Comparison of ENCODE assay signal across 8 mouse cellular contexts in genomic region chr17:25832436-25833290, GRCm38 (mm10). TPM values are rescaled to one million over a fixed set of nuclear protein-coding genes. Genes with fewer than 3 reads are reported as not detected.
A peak's percentile ranks its signal among the peaks of the same experiment; 100 is the strongest.
DNase-seq lines count a peak whose midpoint lies in the region; ATAC-seq and TF ChIP-seq lines count a peak whose summit lies in the region.

No protein-coding gene starts in this region.

- peak overlapping the region; percentile 86 for H3K9ac ChIP-seq in heart, embryonic 15.5 days
- H3K9ac ChIP-seq in liver, embryonic 14.5 days (replicated peaks): peak overlapping the region; percentile 66
- H3K9ac ChIP-seq in neural tube, embryonic 11.5 days (ENCODE audit: low read length): peak overlapping the region; percentile 89
- peak overlapping the region; percentile 85 for H3K9ac ChIP-seq in stomach, postnatal 0 days (ENCODE audit: low read length)

- TF ChIP-seq EP300 in liver, embryonic 14.5 days (IDR thresholded peaks at IDR 0.05; ENCODE audit: low read depth): no peak
- peak; percentile 92 for TF ChIP-seq EP300 in stomach, postnatal 0 days (optimal IDR thresholded peaks at IDR 0.05)

- H3K36me3 ChIP-seq in heart, embryonic 15.5 days: peaks cover 20% of the 10 kb centered on the region
- H3K36me3 ChIP-seq in liver, embryonic 14.5 days (replicated peaks; ENCODE audit: control insufficient read depth, insufficient read depth, low read depth): peaks cover 11% of the 10 kb centered on the region
- H3K36me3 ChIP-seq in neural tube, embryonic 11.5 days (ENCODE audit: control insufficient read depth, insufficient read depth, low read length): peaks cover 19% of the 10 kb centered on the region
- H3K36me3 ChIP-seq in stomach, postnatal 0 days (ENCODE audit: control insufficient read depth, insufficient read depth, low read length): peaks cover 9% of the 10 kb centered on the region

- no peaks in the 10 kb centered on the region for H3K9me3 ChIP-seq in heart, embryonic 15.5 days (replicated peaks)
- H3K9me3 ChIP-seq in liver, embryonic 14.5 days (ENCODE audit: control insufficient read depth, low read length): no peaks in the 10 kb centered on the region
- no peaks in the 10 kb centered on the region for H3K9me3 ChIP-seq in neural tube, embryonic 11.5 days (ENCODE audit: control insufficient read depth, low read length)
- no peaks in the 10 kb centered on the region for H3K9me3 ChIP-seq in stomach, postnatal 0 days (ENCODE audit: control insufficient read depth, low read length)

- peak overlapping the region; percentile 96 for H3K27ac ChIP-seq in brown adipose tissue, adult 24 weeks (replicated peaks; ENCODE audit: low read depth, low read length)
- H3K27ac ChIP-seq in heart, embryonic 15.5 days: peak overlapping the region; percentile 99
- peak overlapping the region; percentile 72 for H3K27ac ChIP-seq in liver, embryonic 14.5 days
- H3K27ac ChIP-seq in neural tube, embryonic 11.5 days (ENCODE audit: low read depth, low read length): peak overlapping the region; percentile 94
- peak overlapping the region; percentile 98 for H3K27ac ChIP-seq in stomach, postnatal 0 days (replicated peaks)

- under 1% methylated on average over 72 of the region's 77 CpGs for WGBS in heart, embryonic 15.5 days
- under 1% methylated on average over 77 of the region's 77 CpGs for WGBS in liver, embryonic 14.5 days (ENCODE audit: insufficient replicate concordance)
- WGBS in neural tube, embryonic 11.5 days: under 1% methylated on average over 64 of the region's 77 CpGs
- WGBS in stomach, postnatal 0 days: 1% methylated on average over 63 of the region's 77 CpGs

- peak; percentile 92 for ATAC-seq in heart, embryonic 15.5 days (replicated peaks; ENCODE audit: insufficient number of reproducible peaks, insufficient read depth, low FRiP score, low read depth)
- peak; percentile 90 for ATAC-seq in liver, embryonic 14.5 days (ENCODE audit: insufficient read depth)
- ATAC-seq in neural tube, embryonic 11.5 days (ENCODE audit: insufficient read depth, low FRiP score, low TSS enrichment): peak; percentile 86
- ATAC-seq in stomach, postnatal 0 days (ENCODE audit: low FRiP score, low TSS enrichment): peak; percentile 89

- peak; percentile 17; the same call in 1 of the 2 replicates for TF ChIP-seq CTCF in liver, embryonic 14.5 days (IDR thresholded peaks at IDR 0.05; ENCODE audit: low read depth)
- 0 out of 2 replicates have a peak, but pooled peaks have one; percentile 4 for TF ChIP-seq CTCF in stomach, postnatal 0 days (IDR thresholded peaks at IDR 0.05; ENCODE audit: low read depth)

- H3K4me2 ChIP-seq in heart, embryonic 15.5 days: peak overlapping the region; percentile 91
- H3K4me2 ChIP-seq in liver, embryonic 14.5 days (ENCODE audit: low read depth): peak overlapping the region; percentile 83
- peak overlapping the region; percentile 96 for H3K4me2 ChIP-seq in neural tube, embryonic 11.5 days (ENCODE audit: low read depth)
- H3K4me2 ChIP-seq in stomach, postnatal 0 days (replicated peaks; ENCODE audit: low read depth): peak overlapping the region; percentile 88

- peak; percentile 98 for DNase-seq in CD4-positive, CD25-positive, alpha-beta regulatory T cell, adult 2 months (ENCODE audit: low read depth, low spot score)
- peak; percentile 98 for DNase-seq in fibroblast of lung, adult 2 months (ENCODE audit: low read depth)
- DNase-seq in kidney, postnatal 25 days: peak; percentile 100
- DNase-seq in liver, embryonic 14.5 days (ENCODE audit: low read depth in 3 of 3, low spot score in 3 of 3): peak; percentile 98 to 99 (median 99)
- peak; percentile 100 for DNase-seq in neural tube, embryonic 11.5 days (ENCODE audit: low spot score)
- DNase-seq in stomach, postnatal 0 days (ENCODE audit: low spot score): peak; percentile 100

- peak overlapping the region; percentile 87 for H3K4me3 ChIP-seq in brown adipose tissue, adult 24 weeks (ENCODE audit: insufficient read depth, low read depth, low read length)
- H3K4me3 ChIP-seq in heart, embryonic 15.5 days: peak overlapping the region; percentile 82
- H3K4me3 ChIP-seq in liver, embryonic 14.5 days (ENCODE audit: insufficient read depth in 1 of 2, low read depth in 2 of 2, low read length in 2 of 2): peak overlapping the region; percentile 70 to 74
- H3K4me3 ChIP-seq in neural tube, embryonic 11.5 days (ENCODE audit: low read depth, low read length): peak overlapping the region; percentile 85
- H3K4me3 ChIP-seq in stomach, postnatal 0 days (ENCODE audit: low read depth, low read length): peak overlapping the region; percentile 78

- H3K27me3 ChIP-seq in heart, embryonic 15.5 days: no peaks in the 10 kb centered on the region
- H3K27me3 ChIP-seq in liver, embryonic 14.5 days (ENCODE audit: control insufficient read depth, insufficient read depth, low read length): no peaks in the 10 kb centered on the region
- H3K27me3 ChIP-seq in neural tube, embryonic 11.5 days (ENCODE audit: control insufficient read depth, insufficient read depth, low read length): no peaks in the 10 kb centered on the region
- no peaks in the 10 kb centered on the region for H3K27me3 ChIP-seq in stomach, postnatal 0 days (ENCODE audit: control insufficient read depth, insufficient read depth, low read length)

- peaks cover 31% of the 10 kb centered on the region for H3K4me1 ChIP-seq in brown adipose tissue, adult 24 weeks (ENCODE audit: control insufficient read depth, insufficient read depth, insufficient read length, low read length)
- H3K4me1 ChIP-seq in heart, embryonic 15.5 days (replicated peaks): peaks cover 76% of the 10 kb centered on the region
- H3K4me1 ChIP-seq in liver, embryonic 14.5 days (replicated peaks; ENCODE audit: control insufficient read depth in 2 of 2, insufficient read depth in 2 of 2, low read length in 1 of 2): peaks cover 11 to 20% of the 10 kb centered on the region in 2 experiments
- H3K4me1 ChIP-seq in neural tube, embryonic 11.5 days (ENCODE audit: control insufficient read depth, insufficient read depth, low read length): peaks cover 66% of the 10 kb centered on the region
- peaks cover 34% of the 10 kb centered on the region for H3K4me1 ChIP-seq in stomach, postnatal 0 days (replicated peaks; ENCODE audit: control insufficient read depth, insufficient read depth)

RNA-seq across cellular contexts. Expression of gene Stub1, which starts 0.5 kb away (rescaled TPM):
- 65.3 and 69.4 TPM in 2 replicates for polyA plus RNA-seq in brown adipose tissue, adult 24 weeks (2012; ENCODE audit: insufficient read depth, insufficient read length, missing spikeins)
- 251 and 301 TPM in 2 replicates for polyA plus RNA-seq in heart, embryonic 15.5 days (2015; fragmentation: Nextera tagmentation; extraction: Ambion mirVana)
- polyA plus RNA-seq in liver, embryonic 14.5 days (2012; rRNA removed): 70.2 and 85.1 TPM in 2 replicates
- 96.7 and 100 TPM in 2 replicates for polyA plus RNA-seq in liver, embryonic 14.5 days (2014; fragmentation: Nextera tagmentation; extraction: Ambion mirVana)
- 327 and 334 TPM in 2 replicates for polyA plus RNA-seq in neural tube, embryonic 11.5 days (2014; fragmentation: Nextera tagmentation; extraction: Ambion mirVana)
- polyA plus RNA-seq in stomach, postnatal 0 days (2015; fragmentation: Nextera tagmentation; extraction: Ambion mirVana): 215 and 224 TPM in 2 replicates

RNA-seq across cellular contexts. Expression of gene Jmjd8, which starts 4.0 kb away (rescaled TPM):
- 29.2 and 37.3 TPM in 2 replicates for polyA plus RNA-seq in brown adipose tissue, adult 24 weeks (2012; ENCODE audit: insufficient read depth, insufficient read length, missing spikeins)
- polyA plus RNA-seq in heart, embryonic 15.5 days (2015; fragmentation: Nextera tagmentation; extraction: Ambion mirVana): 30.9 and 36.6 TPM in 2 replicates
- polyA plus RNA-seq in liver, embryonic 14.5 days (2012; rRNA removed): 17.3 and 17.9 TPM in 2 replicates
- polyA plus RNA-seq in liver, embryonic 14.5 days (2014; fragmentation: Nextera tagmentation; extraction: Ambion mirVana): 13.7 and 16.2 TPM in 2 replicates
- polyA plus RNA-seq in neural tube, embryonic 11.5 days (2014; fragmentation: Nextera tagmentation; extraction: Ambion mirVana): 52.1 and 55.6 TPM in 2 replicates
- 29.7 and 31.5 TPM in 2 replicates for polyA plus RNA-seq in stomach, postnatal 0 days (2015; fragmentation: Nextera tagmentation; extraction: Ambion mirVana)

RNA-seq across cellular contexts. Expression of gene Rhbdl1, which starts 4.4 kb away (rescaled TPM):
- 3.4 and 5.0 TPM in 2 replicates for polyA plus RNA-seq in brown adipose tissue, adult 24 weeks (2012; ENCODE audit: insufficient read depth, insufficient read length, missing spikeins)
- 1.4 and 1.7 TPM in 2 replicates for polyA plus RNA-seq in heart, embryonic 15.5 days (2015; fragmentation: Nextera tagmentation; extraction: Ambion mirVana)
- 1.5 and 2.0 TPM in 2 replicates for polyA plus RNA-seq in liver, embryonic 14.5 days (2012; rRNA removed)
- 0.35 and 0.58 TPM in 2 replicates for polyA plus RNA-seq in liver, embryonic 14.5 days (2014; fragmentation: Nextera tagmentation; extraction: Ambion mirVana)
- polyA plus RNA-seq in neural tube, embryonic 11.5 days (2014; fragmentation: Nextera tagmentation; extraction: Ambion mirVana): 4.3 and 4.4 TPM in 2 replicates
- polyA plus RNA-seq in stomach, postnatal 0 days (2015; fragmentation: Nextera tagmentation; extraction: Ambion mirVana): 3.1 and 4.3 TPM in 2 replicates

RNA-seq across cellular contexts. Expression of gene Gm20683, which starts 8.9 kb away (rescaled TPM):
- polyA plus RNA-seq in brown adipose tissue, adult 24 weeks (2012; ENCODE audit: insufficient read depth, insufficient read length, missing spikeins): 0.95 and 1.6 TPM in 2 replicates
- polyA plus RNA-seq in heart, embryonic 15.5 days (2015; fragmentation: Nextera tagmentation; extraction: Ambion mirVana): 1.7 and 3.0 TPM in 2 replicates
- 3.3 and 6.9 TPM in 2 replicates for polyA plus RNA-seq in liver, embryonic 14.5 days (2012; rRNA removed)
- 0.43 TPM in 1 of 2 replicates, not detected in the other for polyA plus RNA-seq in liver, embryonic 14.5 days (2014; fragmentation: Nextera tagmentation; extraction: Ambion mirVana)
- polyA plus RNA-seq in neural tube, embryonic 11.5 days (2014; fragmentation: Nextera tagmentation; extraction: Ambion mirVana): 1.2 and 2.9 TPM in 2 replicates
- 1.8 and 2.3 TPM in 2 replicates for polyA plus RNA-seq in stomach, postnatal 0 days (2015; fragmentation: Nextera tagmentation; extraction: Ambion mirVana)

RNA-seq across cellular contexts. Expression of gene Wdr24, which starts 9.2 kb away (rescaled TPM):
- 6.3 and 7.1 TPM in 2 replicates for polyA plus RNA-seq in brown adipose tissue, adult 24 weeks (2012; ENCODE audit: insufficient read depth, insufficient read length, missing spikeins)
- 12.7 and 19.8 TPM in 2 replicates for polyA plus RNA-seq in heart, embryonic 15.5 days (2015; fragmentation: Nextera tagmentation; extraction: Ambion mirVana)
- polyA plus RNA-seq in liver, embryonic 14.5 days (2012; rRNA removed): 14.1 and 14.3 TPM in 2 replicates
- polyA plus RNA-seq in liver, embryonic 14.5 days (2014; fragmentation: Nextera tagmentation; extraction: Ambion mirVana): 9.2 and 11.4 TPM in 2 replicates
- 29.2 and 31.8 TPM in 2 replicates for polyA plus RNA-seq in neural tube, embryonic 11.5 days (2014; fragmentation: Nextera tagmentation; extraction: Ambion mirVana)
- polyA plus RNA-seq in stomach, postnatal 0 days (2015; fragmentation: Nextera tagmentation; extraction: Ambion mirVana): 10.8 and 12.5 TPM in 2 replicates

Comparison
In these comparisons a context has a peak if more than half of its experiments do, and no peak if none do; other contexts are left out.
1. Peak in every context shown above with its lines: DNase-seq, ATAC-seq, H3K4me3 ChIP-seq and H3K27ac ChIP-seq.